Mouse (Mus musculus) heart, adult 10 weeks (tissue): Measurements from ENCODE around the gene Cfap100. TPM values are rescaled to one million over a fixed set of nuclear protein-coding genes. Genes with fewer than 3 reads are reported as not detected.

Experiments
- polyA plus RNA-seq: library from polyadenylated mRNA; stranded (reverse); fragments of 350-450 nt; fragmentation: Illumina TruSeq; extraction: RNeasy Lipid Tissue Mini Kit (QIAGEN cat#74804); gene quantifications from one replicate; pipeline ENCODE4 v1.2.3, GENCODE M21; 2014; ENCODE audit warnings: low read depth, low replicate concordance

Cfap100 gene
- polyA plus RNA-seq, result 0.73 TPM

DNA sequence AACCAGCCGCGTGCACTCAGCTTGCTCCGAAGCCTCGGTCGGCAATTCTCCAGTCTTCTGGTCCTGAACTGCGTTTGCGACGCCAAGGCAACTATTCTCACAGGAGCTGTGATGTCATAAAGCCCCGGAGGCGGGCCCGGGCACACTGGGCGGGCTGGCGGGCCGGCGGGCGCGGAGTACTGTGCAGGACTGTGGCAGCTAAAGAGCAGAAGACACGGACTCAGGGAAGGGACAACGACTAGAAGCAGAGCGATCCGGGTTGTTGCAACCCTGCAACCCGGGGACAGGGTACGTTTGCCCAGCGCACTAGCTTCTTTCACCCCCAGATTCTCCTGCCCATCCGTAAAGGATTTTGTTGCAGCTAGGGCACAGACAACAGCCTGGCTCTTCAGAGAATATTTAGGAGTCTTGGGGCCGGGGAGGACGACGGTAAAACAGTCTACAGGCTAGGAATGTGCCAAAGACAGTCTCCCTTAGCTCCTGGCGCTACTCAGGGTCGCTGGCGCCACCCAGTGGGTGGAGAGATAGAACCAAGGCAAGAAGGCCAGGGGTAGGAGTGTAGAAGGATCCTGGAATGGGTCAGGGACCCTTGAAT is at the start of gene Cfap100:
TSS of gene Cfap100 (minus strand) at position 418 of the 595 bp plus-strand sequence.

DNA sequence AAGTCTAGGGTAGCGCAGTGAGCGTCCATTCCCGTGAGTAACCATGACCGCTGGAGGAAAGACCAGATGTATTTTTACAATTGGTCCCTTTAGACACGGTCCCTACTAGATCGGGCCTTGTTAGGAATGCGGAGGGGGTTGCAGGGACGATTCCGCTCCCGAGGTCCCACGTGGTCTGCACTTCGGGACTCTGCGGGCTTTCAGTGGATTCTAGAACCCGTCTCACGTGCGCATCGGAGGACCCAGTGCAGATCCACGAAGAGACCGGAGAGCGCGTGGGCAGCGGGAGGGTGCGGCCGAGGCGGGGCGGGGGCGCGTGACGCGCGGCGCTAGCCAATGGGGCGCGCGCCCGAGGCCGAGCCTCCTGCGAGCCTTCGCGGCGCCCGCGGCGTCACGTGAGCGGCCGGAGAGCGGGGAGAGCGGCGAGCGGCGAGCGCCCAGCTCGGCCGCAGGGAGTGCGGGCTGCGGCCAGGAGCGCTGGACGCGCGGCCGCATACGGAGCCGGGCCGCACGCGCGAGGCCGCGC is 33.6 kb upstream of the Cfap100 start, which contains the start of gene Klf15:
TSS of gene Klf15 (plus strand) at position 396 of the 526 bp plus-strand sequence.

DNA sequence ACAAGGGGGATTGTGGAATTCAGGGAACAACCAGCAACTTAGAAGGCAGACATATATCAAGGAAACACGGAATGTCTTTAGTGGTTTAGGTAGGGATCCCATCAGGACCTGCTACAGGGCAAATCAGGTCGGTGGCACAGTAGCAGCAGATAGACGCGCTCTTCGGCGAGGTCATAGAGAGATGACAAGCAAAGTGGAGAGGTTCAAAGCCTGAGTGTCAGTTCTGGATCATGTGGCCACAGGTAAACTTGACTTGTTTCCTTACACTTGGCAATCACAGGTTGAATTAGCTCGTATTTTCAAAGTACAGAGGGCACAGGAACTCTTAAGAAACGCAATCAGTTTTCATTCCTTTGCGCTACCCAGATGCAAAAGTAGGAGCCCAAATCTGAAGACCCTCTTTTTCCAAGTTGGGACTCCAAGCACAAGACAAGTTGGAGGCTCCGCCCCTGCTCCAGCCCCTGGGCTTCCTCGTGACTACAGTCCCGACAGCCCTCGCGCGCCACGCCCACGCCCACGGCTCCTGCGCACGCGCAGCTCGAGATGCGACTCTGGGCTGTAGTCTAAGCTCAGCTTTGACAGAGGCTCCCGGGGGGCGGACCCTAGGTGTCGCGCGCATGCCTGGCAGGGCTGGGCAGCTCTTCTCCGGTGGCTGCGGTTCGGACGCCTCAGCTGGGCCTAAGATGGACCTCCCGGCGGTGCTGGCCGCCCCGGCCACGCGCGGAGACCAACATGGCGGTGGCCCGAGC is 59.4 kb downstream of the Cfap100 start, which contains the start of gene Zxdc:
TSS of gene Zxdc (plus strand) at position 517 of the 749 bp plus-strand sequence.

Other genes with a start within 250 kb of the Cfap100 start
- gene V1ra8, start 226.0 kb downstream of the Cfap100 start, polyA plus RNA-seq, result not detected
- not detected for gene Vmn1r53, start 204.4 kb downstream of the Cfap100 start, polyA plus RNA-seq
- not detected for gene Vmn1r54, start 182.5 kb downstream of the Cfap100 start, polyA plus RNA-seq
- not detected for gene BC048671, start 127.6 kb downstream of the Cfap100 start, polyA plus RNA-seq
- gene Chst13, start 103.6 kb downstream of the Cfap100 start, polyA plus RNA-seq, result not detected
- gene Uroc1, start 95.5 kb downstream of the Cfap100 start, polyA plus RNA-seq, result not detected
- gene Zxdc, start 59.3 kb downstream of the Cfap100 start, polyA plus RNA-seq, result 11.0 TPM
- gene Klf15, start 33.8 kb upstream of the Cfap100 start, polyA plus RNA-seq, result 53.3 TPM
- gene Aldh1l1, start 57.6 kb upstream of the Cfap100 start, polyA plus RNA-seq, result 4.5 TPM
- 79.6 TPM for gene Slc41a3, start 175.9 kb upstream of the Cfap100 start, polyA plus RNA-seq